Mouse (Mus musculus) embryonic stem cell, embryonic (primary cell): ENCODE results near the gene Ptcd1.

ENCODE experiments used
- CTCF ChIA-PET, 4 experiments: fragments of 300-600 bp in 2 of 4; fragments of 350-600 bp in 2 of 4; sonication (Branson Sonifier 250); formaldehyde crosslinking; loops; one replicate each; lab custom pipeline; 2022; ENCODE audit warnings: inconsistent platforms in 2 of 4; lab: Charles Lee
- POLR2A ChIA-PET, 4 experiments: fragments of 300-600 bp in 2 of 4; fragments of 350-600 bp in 2 of 4; sonication (Branson Sonifier 250); formaldehyde crosslinking; loops; one replicate each; lab custom pipeline; 2022; ENCODE audit warnings: antibody characterized with exemption in 4 of 4, inconsistent platforms in 1 of 4; lab: Charles Lee

Gene Ptcd1

GRCm38 (mm10) chr5:145190875-145191798, 24.2 kb upstream of the Ptcd1 start:
- CTCF ChIA-PET = interaction anchor here in 2 of 4 experiments (0.6 to 1.5 kb wide), 5 partner anchors 10 to 1284 kb away, joined by 3 to 12 read pairs (median 7); partner anchors contain the start of genes Zkscan14 (in 1 of the 2) and Zkscan5 (in 1 of the 2)
- POLR2A ChIA-PET = interaction anchor here (0.6 to 15.8 kb wide), 25 partner anchors 9 to 676 kb away, joined by 3 to 289 read pairs (median 6); partner anchors contain the start of genes Zkscan5 (in 3 of the 4), Cpsf4 (in 2 of the 4), Ptcd1 (in 2 of the 4) and Zfp655 (in 2 of the 4)

GRCm38 (mm10) chr5:145190373-145190772, 23.5 kb upstream of the Ptcd1 start:
- ChIA-PET POLR2A (interaction anchor here (0.6 to 15.8 kb wide), 31 partner anchors 8 to 675 kb away, joined by 3 to 289 read pairs (median 4); partner anchors contain the start of genes Zkscan5 (in 3 of the 4), Cpsf4 (in 2 of the 4), Ptcd1 (in 2 of the 4) and Zfp655 (in 2 of the 4)), CTCF (interaction anchor here in 2 of 4 experiments (0.6 to 1.3 kb wide), 2 partner anchors 71 to 1945 kb away, joined by 3 read pairs; no protein-coding TSS in a partner anchor)

- ChIA-PET POLR2A (interaction anchor here (0.6 to 15.8 kb wide), 26 partner anchors 9 to 76 kb away, joined by 3 to 289 read pairs (median 4); partner anchors contain the start of genes Zkscan5 (in 4 of the 4), Cpsf4 (in 2 of the 4), Ptcd1 (in 2 of the 4) and Zkscan14 (in 2 of the 4)), CTCF (interaction anchor here in 2 of 4 experiments (1.3 to 1.5 kb wide), 2 partner anchors 24 to 71 kb away, joined by 3 read pairs; no protein-coding TSS in a partner anchor)
These were observed 22.5 kb upstream of the Ptcd1 start for GRCm38 (mm10) chr5:145189416-145189815.

- CTCF ChIA-PET = no interaction called here
- POLR2A ChIA-PET = interaction anchor here in 3 of 4 experiments (0.7 to 15.8 kb wide), 13 partner anchors 10 to 89 kb away, joined by 3 to 289 read pairs (median 6); partner anchors contain the start of genes Zkscan5 (in 3 of the 3), Cpsf4 (in 2 of the 3), Ptcd1 (in 2 of the 3) and Arpc1b (in 1 of the 3)
These were observed 18.3 kb upstream of the Ptcd1 start for GRCm38 (mm10) chr5:145185244-145185643.

- ChIA-PET POLR2A (interaction anchor here in 3 of 4 experiments (0.9 to 15.8 kb wide), 10 partner anchors 8 to 54 kb away, joined by 3 to 289 read pairs (median 6); partner anchors contain the start of genes Cpsf4 (in 3 of the 3), Ptcd1 (in 3 of the 3), Zfp655 (in 1 of the 3) and Zkscan5 (in 1 of the 3)), CTCF (no interaction called here)
These were observed 11.6 kb upstream of the Ptcd1 start for GRCm38 (mm10) chr5:145178461-145178980.

GRCm38 (mm10) chr5:145167306-145167661, 376 bp upstream of the Ptcd1 start:
- ChIA-PET CTCF (interaction anchor here in 1 of 4 experiments (0.7 to 1.5 kb wide), 5 partner anchors 12 to 54 kb away, joined by 3 to 6 read pairs (median 3); partner anchors contain the start of gene Zkscan5), POLR2A (interaction anchor here in 3 of 4 experiments (0.6 to 15.0 kb wide), 55 partner anchors 8 to 113 kb away, joined by 3 to 289 read pairs (median 6); partner anchors contain the start of genes Arpc1b (in 3 of the 3), Zfp655 (in 3 of the 3), Zkscan5 (in 3 of the 3) and Atp5j2 (in 2 of the 3))

- ChIA-PET CTCF (interaction anchor here in 1 of 4 experiments (1.0 kb wide), 1 partner anchor 39 kb away, joined by 6 read pairs; the partner anchor contains the start of gene Zkscan5), POLR2A (interaction anchor here (0.7 to 15.0 kb wide), 40 partner anchors 9 to 200 kb away, joined by 3 to 289 read pairs (median 6); partner anchors contain the start of genes Zkscan5 (in 3 of the 4), Arpc1b (in 2 of the 4), Atp5j2 (in 2 of the 4) and Zfp655 (in 2 of the 4))
These were observed 1.7 kb downstream of the Ptcd1 start for GRCm38 (mm10) chr5:145165184-145165583.

GRCm38 (mm10) chr5:145164710-145165109, 2.2 kb downstream of the Ptcd1 start:
- ChIA-PET POLR2A (interaction anchor here (0.7 to 15.0 kb wide), 42 partner anchors 9 to 200 kb away, joined by 3 to 289 read pairs (median 4); partner anchors contain the start of genes Zkscan5 (in 3 of the 4), Arpc1b (in 2 of the 4), Atp5j2 (in 2 of the 4) and Zfp655 (in 2 of the 4)), CTCF (interaction anchor here in 2 of 4 experiments (0.7 to 1.2 kb wide), 2 partner anchors 10 to 51 kb away, joined by 3 read pairs; no protein-coding TSS in a partner anchor)

GRCm38 (mm10) chr5:145161361-145161760, 5.5 kb downstream of the Ptcd1 start:
- CTCF ChIA-PET = interaction anchor here in 1 of 4 experiments (1.0 kb wide), 1 partner anchor 43 kb away, joined by 5 read pairs; the partner anchor contains the start of gene Zkscan5
- POLR2A ChIA-PET = interaction anchor here in 3 of 4 experiments (0.6 to 8.4 kb wide), 17 partner anchors 11 to 128 kb away, joined by 3 to 81 read pairs (median 3); partner anchors contain the start of genes Bud31 (in 1 of the 3), Zfp655 (in 1 of the 3) and Zkscan5 (in 1 of the 3)

- ChIA-PET POLR2A (interaction anchor here (0.9 to 6.5 kb wide), 19 partner anchors 9 to 80 kb away, joined by 3 to 67 read pairs (median 5); partner anchors contain the start of genes Cpsf4 (in 2 of the 4), Ptcd1 (in 2 of the 4), Arpc1b (in 1 of the 4) and Zkscan5 (in 1 of the 4)), CTCF (interaction anchor here in 1 of 4 experiments (0.6 kb wide), 1 partner anchor 277 kb away, joined by 5 read pairs; no protein-coding TSS in a partner anchor)
These were observed 14.2 kb downstream of the Ptcd1 start for GRCm38 (mm10) chr5:145152690-145153089.

- CTCF ChIA-PET = interaction anchor here in 1 of 4 experiments (0.6 kb wide), 1 partner anchor 53 kb away, joined by 4 read pairs; no protein-coding TSS in a partner anchor
- POLR2A ChIA-PET = interaction anchor here (0.7 to 14.4 kb wide), 17 partner anchors 8 to 1071 kb away, joined by 3 to 244 read pairs (median 6); partner anchors contain the start of genes Cpsf4 (in 3 of the 4), Ptcd1 (in 3 of the 4), Bud31 (in 1 of the 4) and Pdap1 (in 1 of the 4)
These were observed 17.6 kb downstream of the Ptcd1 start for GRCm38 (mm10) chr5:145149294-145149693.

GRCm38 (mm10) chr5:145147748-145148147, 19.2 kb downstream of the Ptcd1 start:
- POLR2A ChIA-PET = interaction anchor here in 3 of 4 experiments (0.7 to 14.4 kb wide), 15 partner anchors 10 to 65 kb away, joined by 3 to 244 read pairs (median 5); partner anchors contain the start of genes Cpsf4 (in 3 of the 3), Ptcd1 (in 3 of the 3) and Zkscan5 (in 2 of the 3)
- CTCF ChIA-PET = no interaction called here

- ChIA-PET POLR2A (interaction anchor here (0.7 to 14.4 kb wide), 23 partner anchors 8 to 770 kb away, joined by 3 to 244 read pairs (median 9); partner anchors contain the start of genes Cpsf4 (in 3 of the 4), Ptcd1 (in 3 of the 4) and Zkscan5 (in 3 of the 4)), CTCF (no interaction called here)
These were observed 26.3 kb downstream of the Ptcd1 start for GRCm38 (mm10) chr5:145140611-145141010.

- ChIA-PET CTCF (interaction anchor here in 2 of 4 experiments (1.2 kb wide), 2 partner anchors 20 to 23 kb away, joined by 3 to 5 read pairs; no protein-coding TSS in a partner anchor), POLR2A (interaction anchor here (0.5 to 14.4 kb wide), 37 partner anchors 9 to 769 kb away, joined by 3 to 244 read pairs (median 7); partner anchors contain the start of genes Arpc1b (in 3 of the 4), Cpsf4 (in 3 of the 4), Ptcd1 (in 3 of the 4) and Zkscan5 (in 3 of the 4))
These were observed 27.1 kb downstream of the Ptcd1 start, which contains the start of the genes Pdap1 and Bud31 for GRCm38 (mm10) chr5:145139571-145140519. Gene Pdap1, minus strand, starts transcription at chr5:145140238. Gene Bud31, plus strand, starts transcription at chr5:145140362.

- ChIA-PET POLR2A (interaction anchor here in 3 of 4 experiments (0.6 to 14.4 kb wide), 32 partner anchors 9 to 1120 kb away, joined by 3 to 244 read pairs (median 4); partner anchors contain the start of genes Arpc1b (in 3 of the 3), Cpsf4 (in 2 of the 3), Ptcd1 (in 2 of the 3) and Zfp655 (in 2 of the 3)), CTCF (interaction anchor here in 3 of 4 experiments (0.5 to 1.2 kb wide), 5 partner anchors 19 to 75 kb away, joined by 3 to 5 read pairs (median 4); no protein-coding TSS in a partner anchor)
These were observed 28.1 kb downstream of the Ptcd1 start for GRCm38 (mm10) chr5:145138836-145139235.
